Mouse (Mus musculus): ENCODE measurements at regions not wholly inside any gene's neighbourhood (a gene's known extent, or its start where the extent isn't known, plus 50 kb on each side); places are given as distances from the start of the nearest gene placed in this dataset.
A peak's percentile ranks its signal among the peaks of the same experiment; 100 is the strongest.

GRCm38 (mm10) chr17:92829241-92829640, 369.6 kb upstream of the Adcyap1 start:
- DNase-seq = peak; percentile 14 to 62

Data from kidney, adult 8-10 months (tissue).